Mouse (Mus musculus): ENCODE results near the gene Cacna1c. TPM values are rescaled to one million over a fixed set of nuclear protein-coding genes. Genes with fewer than 3 reads are reported as not detected.

Gene Cacna1c
- polyA plus RNA-seq, 1 experiment from 2014 or later = 6.4 TPM

DNA sequence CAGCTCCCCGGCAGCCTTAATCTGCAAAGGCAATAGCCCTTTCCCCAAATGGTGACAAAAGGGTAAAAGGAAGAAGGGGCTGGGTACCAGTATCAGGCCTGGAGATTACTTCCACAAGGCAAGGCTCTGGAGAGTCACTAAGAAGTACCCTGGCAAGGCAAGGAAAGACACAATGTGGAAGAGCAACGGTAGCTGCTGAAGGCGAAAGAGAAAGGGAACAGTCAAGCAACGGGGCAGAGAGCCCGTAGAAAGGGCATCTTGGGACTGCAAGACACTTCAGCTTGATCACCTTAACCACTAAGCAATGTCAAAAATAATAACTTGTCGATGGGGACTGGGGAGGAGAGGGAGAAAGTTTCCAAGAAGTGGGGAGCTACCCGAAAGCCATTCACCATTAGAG, 89.5 kb downstream of the Cacna1c start:
- Histone ChIP-seq H3K27ac (replicated peaks) (no peak overlapping the region), H3K4me2 (replicated peaks) (peak overlapping the region; percentile 75), H3K36me3 (no peaks in the 10 kb centered on the region), H3K9me3 (no peaks in the 10 kb centered on the region), H3K4me1 (peaks cover 42% of the 10 kb centered on the region), H3K4me3 (peak overlapping the region; percentile 64), H3K9ac (replicated peaks) (peak overlapping the region; percentile 84), H3K27me3 (peaks cover 8% of the 10 kb centered on the region; the same call in 1 of the 2 replicates)
- WGBS = 15% methylated on average over 7 of the region's 7 CpGs
- no peak for ATAC-seq (replicated peaks)

- peak overlapping the region; percentile 64 for H3K4me3 ChIP-seq
- H3K4me1 ChIP-seq = peaks cover 42% of the 10 kb centered on the region
- peak overlapping the region; percentile 84 for H3K9ac ChIP-seq (replicated peaks)
- no peaks in the 10 kb centered on the region for H3K36me3 ChIP-seq
- peaks cover 8% of the 10 kb centered on the region; the same call in 1 of the 2 replicates for H3K27me3 ChIP-seq
- H3K27ac ChIP-seq (replicated peaks) = no peak overlapping the region
- 23% methylated on average over 11 of the region's 11 CpGs for WGBS
- H3K9me3 ChIP-seq = no peaks in the 10 kb centered on the region
- H3K4me2 ChIP-seq (replicated peaks) = peak overlapping the region; percentile 75
- no peak for ATAC-seq (replicated peaks)
Observed at GRCm38 (mm10) chr6:119105651-119106595, 90.3 kb downstream of the Cacna1c start.

GRCm38 (mm10) chr6:119104246-119104645, 92.0 kb downstream of the Cacna1c start:
- 40% methylated on average over 8 of the region's 8 CpGs for WGBS
- Histone ChIP-seq H3K27me3 (peaks cover 8% of the 10 kb centered on the region; the same call in 1 of the 2 replicates), H3K4me1 (peaks cover 38% of the 10 kb centered on the region), H3K9ac (replicated peaks) (no peak overlapping the region), H3K4me3 (no peak overlapping the region), H3K27ac (replicated peaks) (no peak overlapping the region), H3K36me3 (no peaks in the 10 kb centered on the region), H3K4me2 (replicated peaks) (peak overlapping the region; percentile 75), H3K9me3 (no peaks in the 10 kb centered on the region)
- ATAC-seq (replicated peaks) = no peak

GRCm38 (mm10) chr6:119102936-119103335, 93.3 kb downstream of the Cacna1c start:
- H3K4me1 ChIP-seq = peaks cover 37% of the 10 kb centered on the region
- ATAC-seq (replicated peaks) = no peak
- H3K4me3 ChIP-seq = no peak overlapping the region
- H3K27ac ChIP-seq (replicated peaks) = no peak overlapping the region
- no peaks in the 10 kb centered on the region for H3K9me3 ChIP-seq
- peaks cover 8% of the 10 kb centered on the region; the same call in 1 of the 2 replicates for H3K27me3 ChIP-seq
- no peak overlapping the region for H3K9ac ChIP-seq (replicated peaks)
- no peaks in the 10 kb centered on the region for H3K36me3 ChIP-seq
- 90% methylated on average over 9 of the region's 9 CpGs for WGBS
- no peak overlapping the region for H3K4me2 ChIP-seq (replicated peaks)

DNA sequence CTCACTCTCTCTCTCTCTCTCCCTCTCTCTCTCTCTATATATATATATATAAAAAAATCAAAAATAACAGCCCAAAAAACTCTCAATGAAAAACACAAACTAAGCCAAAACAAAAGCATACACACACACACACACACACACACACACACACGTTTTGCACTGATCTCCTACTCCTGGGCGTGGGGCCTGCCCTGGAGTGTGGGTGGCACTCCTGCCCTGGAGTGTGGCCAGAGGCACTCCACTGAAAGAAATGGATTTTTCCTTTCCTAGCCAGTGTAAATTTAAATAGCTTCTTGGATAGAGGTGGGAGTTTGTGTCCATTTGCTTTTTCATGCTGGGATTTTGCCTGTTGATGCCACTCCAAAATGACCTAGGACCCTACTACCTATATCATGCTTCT, 96.9 kb downstream of the Cacna1c start:
- Histone ChIP-seq H3K4me3 (no peak overlapping the region), H3K9me3 (no peaks in the 10 kb centered on the region), H3K9ac (replicated peaks) (no peak overlapping the region), H3K36me3 (no peaks in the 10 kb centered on the region), H3K27ac (replicated peaks) (no peak overlapping the region), H3K4me2 (replicated peaks) (no peak overlapping the region), H3K27me3 (no peaks in the 10 kb centered on the region), H3K4me1 (peaks cover 15% of the 10 kb centered on the region; the same call in 1 of the 2 replicates)
- no peak for ATAC-seq (replicated peaks)
- WGBS = 77% methylated on average over 2 of the region's 2 CpGs

DNA sequence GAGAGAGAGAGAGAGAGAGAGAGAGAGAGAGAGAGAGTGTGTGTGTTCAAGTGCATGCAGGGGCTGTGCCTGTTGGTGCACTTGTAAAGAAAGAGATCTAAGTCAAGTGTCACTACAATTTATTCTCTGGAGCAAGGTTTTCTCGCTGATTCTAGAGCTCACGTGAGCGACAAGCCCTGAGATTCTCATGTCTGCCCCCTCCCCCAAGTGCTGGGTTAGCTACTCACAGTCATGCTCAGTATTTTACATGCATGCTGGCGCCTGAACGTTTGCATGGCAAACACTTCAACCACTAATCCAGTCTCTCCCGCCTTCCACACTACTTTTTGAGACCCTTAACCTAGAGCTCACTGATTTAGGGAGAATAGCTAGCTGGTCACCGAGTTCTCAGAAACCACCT, 99.7 kb downstream of the Cacna1c start:
- ATAC-seq (replicated peaks) = no peak
- Histone ChIP-seq H3K27me3 (no peaks in the 10 kb centered on the region), H3K4me2 (replicated peaks) (no peak overlapping the region), H3K9ac (replicated peaks) (no peak overlapping the region), H3K9me3 (no peaks in the 10 kb centered on the region), H3K27ac (replicated peaks) (no peak overlapping the region), H3K4me1 (peaks cover 6% of the 10 kb centered on the region; the same call in 1 of the 2 replicates), H3K4me3 (no peak overlapping the region), H3K36me3 (no peaks in the 10 kb centered on the region)
- 69% methylated on average over 7 of the region's 7 CpGs for WGBS

GRCm38 (mm10) chr6:119095081-119095480, 101.1 kb downstream of the Cacna1c start:
- peaks cover 6% of the 10 kb centered on the region; the same call in 1 of the 2 replicates for H3K4me1 ChIP-seq
- H3K4me2 ChIP-seq (replicated peaks) = no peak overlapping the region
- no peak overlapping the region for H3K4me3 ChIP-seq
- 81% methylated on average over 6 of the region's 6 CpGs for WGBS
- H3K27me3 ChIP-seq = no peaks in the 10 kb centered on the region
- no peak overlapping the region for H3K27ac ChIP-seq (replicated peaks)
- H3K9me3 ChIP-seq = no peaks in the 10 kb centered on the region
- no peaks in the 10 kb centered on the region for H3K36me3 ChIP-seq
- ATAC-seq (replicated peaks) = no peak
- no peak overlapping the region for H3K9ac ChIP-seq (replicated peaks)

- no peaks in the 10 kb centered on the region for H3K36me3 ChIP-seq
- H3K27ac ChIP-seq (replicated peaks) = no peak overlapping the region
- H3K27me3 ChIP-seq = no peaks in the 10 kb centered on the region
- H3K9me3 ChIP-seq = no peaks in the 10 kb centered on the region
- H3K4me3 ChIP-seq = no peak overlapping the region
- H3K9ac ChIP-seq (replicated peaks) = no peak overlapping the region
- no peak for ATAC-seq (replicated peaks)
- H3K4me2 ChIP-seq (replicated peaks) = no peak overlapping the region
- 64% methylated on average over 8 of the region's 8 CpGs for WGBS
- peaks cover 13% of the 10 kb centered on the region; the same call in 1 of the 2 replicates for H3K4me1 ChIP-seq
Observed at GRCm38 (mm10) chr6:119089173-119089572, 107.0 kb downstream of the Cacna1c start.

GRCm38 (mm10) chr6:119088381-119088780, 107.8 kb downstream of the Cacna1c start:
- H3K4me3 ChIP-seq = no peak overlapping the region
- ATAC-seq (replicated peaks) = no peak
- H3K4me2 ChIP-seq (replicated peaks) = no peak overlapping the region
- no peaks in the 10 kb centered on the region for H3K27me3 ChIP-seq
- H3K27ac ChIP-seq (replicated peaks) = no peak overlapping the region
- no peaks in the 10 kb centered on the region for H3K36me3 ChIP-seq
- 78% methylated on average over 8 of the region's 8 CpGs for WGBS
- H3K4me1 ChIP-seq = peaks cover 13% of the 10 kb centered on the region; the same call in 1 of the 2 replicates
- no peak overlapping the region for H3K9ac ChIP-seq (replicated peaks)
- no peaks in the 10 kb centered on the region for H3K9me3 ChIP-seq

GRCm38 (mm10) chr6:119087919-119088318, 108.3 kb downstream of the Cacna1c start:
- Histone ChIP-seq H3K36me3 (no peaks in the 10 kb centered on the region), H3K4me1 (peaks cover 13% of the 10 kb centered on the region; the same call in 1 of the 2 replicates), H3K9me3 (no peaks in the 10 kb centered on the region), H3K27ac (replicated peaks) (no peak overlapping the region), H3K9ac (replicated peaks) (no peak overlapping the region), H3K4me2 (replicated peaks) (no peak overlapping the region), H3K4me3 (no peak overlapping the region), H3K27me3 (no peaks in the 10 kb centered on the region)
- WGBS = 92% methylated on average over 8 of the region's 8 CpGs
- ATAC-seq (replicated peaks) = no peak

DNA sequence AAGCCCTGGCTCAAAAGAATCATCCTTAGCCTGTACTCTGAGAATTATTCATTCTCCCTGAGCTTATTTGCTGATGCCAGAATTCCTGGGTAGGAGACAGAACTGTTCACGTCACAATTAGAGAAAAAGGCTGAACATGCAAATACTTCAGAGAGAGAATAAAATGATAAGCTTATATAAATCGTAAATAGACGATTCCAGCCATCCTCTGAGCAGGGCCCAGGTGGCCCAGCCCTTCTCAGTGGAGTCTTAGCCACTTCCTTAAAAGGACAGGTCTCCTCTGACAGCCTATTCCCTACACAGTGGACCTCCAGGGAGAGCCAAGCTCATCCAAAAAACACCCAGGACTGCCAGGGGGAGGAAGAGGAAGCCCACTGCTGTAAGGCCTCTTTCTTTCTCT, 110.4 kb downstream of the Cacna1c start:
- Histone ChIP-seq H3K36me3 (no peaks in the 10 kb centered on the region), H3K27ac (replicated peaks) (no peak overlapping the region; the same call in 1 of the 2 replicates), H3K4me1 (peaks cover 13% of the 10 kb centered on the region; the same call in 1 of the 2 replicates), H3K9ac (replicated peaks) (no peak overlapping the region), H3K9me3 (no peaks in the 10 kb centered on the region), H3K27me3 (no peaks in the 10 kb centered on the region), H3K4me2 (replicated peaks) (no peak overlapping the region), H3K4me3 (no peak overlapping the region)
- ATAC-seq (replicated peaks) = no peak
- WGBS = 63% methylated on average over 3 of the region's 3 CpGs

DNA sequence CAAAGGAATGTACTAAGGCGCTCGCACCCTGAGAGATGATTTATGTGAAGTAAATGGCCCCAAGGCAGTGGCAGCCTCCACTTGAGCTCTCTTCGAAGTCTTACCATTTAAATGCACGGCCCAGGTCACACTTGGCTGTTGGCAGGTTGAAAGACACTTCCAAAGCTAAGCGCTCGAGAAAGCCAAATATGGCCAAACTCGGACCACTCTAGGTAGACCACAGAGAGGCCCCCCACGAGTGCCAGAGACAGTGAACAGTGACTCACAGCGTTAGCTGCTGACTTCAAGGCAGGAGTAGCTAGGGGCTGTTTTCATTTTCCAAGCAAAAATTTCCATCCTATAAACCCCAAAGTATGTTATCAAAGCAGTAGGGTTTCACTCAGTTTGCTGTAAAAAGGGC, 111.7 kb downstream of the Cacna1c start:
- Histone ChIP-seq H3K4me1 (peaks cover 17% of the 10 kb centered on the region), H3K9ac (replicated peaks) (no peak overlapping the region), H3K9me3 (no peaks in the 10 kb centered on the region), H3K27me3 (no peaks in the 10 kb centered on the region), H3K27ac (replicated peaks) (no peak overlapping the region), H3K4me3 (no peak overlapping the region), H3K4me2 (replicated peaks) (no peak overlapping the region), H3K36me3 (no peaks in the 10 kb centered on the region)
- no peak for ATAC-seq (replicated peaks)
- 86% methylated on average over 9 of the region's 9 CpGs for WGBS

Data from forebrain, embryonic 15.5 days (tissue).